In genomic region chr2:177925563-177926103, GRCm38 (mm10) we compare ENCODE assay signal across 14 mouse cellular contexts. TPM values are rescaled to one million over a fixed set of nuclear protein-coding genes. Genes with fewer than 3 reads are reported as not detected.
DNase-seq lines count a peak whose midpoint lies in the region; ATAC-seq and TF ChIP-seq lines count a peak whose summit lies in the region.
"Not testable (repeated sequence)": the region's sequence is repeated elsewhere in the genome, so short reads cannot be mapped to it uniquely, and the experiment has no call there.
"Had no signal": no experiment of that assay in that cellular context is flagged by ENCODE, and none has a peak within 500 bp of the region (broad histone marks: within the 10 kb centered on the region; RNA-seq: fewer than 3 reads in every experiment).

Gene Zfp972 (minus strand): TSS chr2:177925613.

- H3K27ac ChIP-seq in ES-E14 (ENCODE audit: insufficient read depth, low read depth, low read length, poor library complexity, severe bottlenecking); heart, embryonic 16.5 days (ENCODE audit: low read length); stomach, embryonic 15.5 days: not testable (repeated sequence)

- peak within 1 kb of the TSS; percentile 52; the same call in 1 of the 2 replicates for H3K9ac ChIP-seq in ES-E14 (ENCODE audit: insufficient read depth, low read depth, low read length, poor library complexity, severe bottlenecking)
- not testable (repeated sequence) for H3K9ac ChIP-seq in heart, embryonic 16.5 days (ENCODE audit: low read length); stomach, embryonic 15.5 days

- ATAC-seq in heart, embryonic 16.5 days (replicated peaks; ENCODE audit: extremely low read depth, insufficient read depth, low FRiP score); stomach, embryonic 15.5 days (ENCODE audit: insufficient read depth, low FRiP score, low read depth): not testable (repeated sequence)

- H3K4me1 ChIP-seq in ES-E14 (ENCODE audit: control insufficient read depth in 2 of 2, insufficient read depth in 2 of 2, low read length in 2 of 2, poor library complexity in 1 of 2); heart, embryonic 16.5 days (ENCODE audit: control insufficient read depth, insufficient read depth, low read length); megakaryocyte, embryonic 14.5 days; stomach, embryonic 15.5 days: not testable (repeated sequence)

- DNase-seq in 3134 (ENCODE audit: extremely low read depth, insufficient read length, low spot score) (peak; percentile 25), ES-E14 (ENCODE audit: low read depth, low spot score) (peak; percentile 17), ZHBTc4 (ENCODE audit: low read depth, low spot score) (peak; percentile 60)
- DNase-seq in CD4-positive, CD25-positive, alpha-beta regulatory T cell, adult 2 months (ENCODE audit: low read depth, low spot score): peak; percentile 13
- DNase-seq in brain, embryonic 14.5 days (ENCODE audit: low read depth): peak; percentile 1

- not testable (repeated sequence) for H3K36me3 ChIP-seq in ES-E14 (ENCODE audit: control insufficient read depth, insufficient read depth, low read length, poor library complexity, severe bottlenecking); heart, embryonic 16.5 days (ENCODE audit: control insufficient read depth, insufficient read depth); megakaryocyte, embryonic 14.5 days (replicated peaks; ENCODE audit: low read length); stomach, embryonic 15.5 days

- peak within 1 kb of the TSS; percentile 60 to 84 for H3K4me3 ChIP-seq in ES-E14 (ENCODE audit: insufficient read depth in 1 of 2, low read depth in 1 of 2, low read length in 2 of 2, poor library complexity in 1 of 2, severe bottlenecking in 1 of 2)
- peak within 1 kb of the TSS; percentile 14; the same call in 1 of the 2 replicates for H3K4me3 ChIP-seq in heart, embryonic 16.5 days (ENCODE audit: low read length)
- peak within 1 kb of the TSS; percentile 67 for H3K4me3 ChIP-seq in megakaryocyte, embryonic 14.5 days (replicated peaks)
- H3K4me3 ChIP-seq in stomach, embryonic 15.5 days (replicated peaks): peak within 1 kb of the TSS; percentile 9; the same call in 1 of the 2 replicates

- WGBS in heart, embryonic 16.5 days: 45% methylated on average over 3 of the region's 5 CpGs
- 62% methylated on average over 4 of the region's 5 CpGs for WGBS in stomach, embryonic 15.5 days

- in situ Hi-C loops in ES-E14 (cut with MboI; ENCODE audit: low sequenced_read_pairs in 2 of 2, unreplicated experiment in 2 of 2): not testable (repeated sequence)

- not testable (repeated sequence) for H3K9me3 ChIP-seq in ES-E14 (ENCODE audit: control insufficient read depth, insufficient read depth, low read depth, low read length); heart, embryonic 16.5 days (replicated peaks; ENCODE audit: control insufficient read depth, low read length); megakaryocyte, embryonic 14.5 days; stomach, embryonic 15.5 days

- not testable (repeated sequence) for TF ChIP-seq CTCF in brain, embryonic 14.5 days (IDR thresholded peaks at IDR 0.05; ENCODE audit: borderline replicate concordance, extremely low read depth, insufficient read depth, insufficient read length)

- TF ChIP-seq POLR2A in brain, embryonic 14.5 days (IDR thresholded peaks at IDR 0.05; ENCODE audit: borderline replicate concordance, extremely low read depth, insufficient read depth, insufficient read length, poor library complexity, severe bottlenecking): not testable (repeated sequence)

- not testable (repeated sequence) for H3K4me2 ChIP-seq in heart, embryonic 16.5 days (ENCODE audit: low read depth, low read length); stomach, embryonic 15.5 days

- H3K27me3 ChIP-seq in heart, embryonic 16.5 days (ENCODE audit: control insufficient read depth, insufficient read depth, low read length); megakaryocyte, embryonic 14.5 days (replicated peaks); stomach, embryonic 15.5 days (replicated peaks): not testable (repeated sequence)

RNA-seq across cellular contexts. Expression of gene Zfp972, which starts in this region (rescaled TPM):
- total RNA-seq in ES-E14 (2012; rRNA removed): 3.8 and 4.3 TPM in 2 replicates
- 0.30 and 0.32 TPM in 2 replicates for polyA plus RNA-seq in brain, embryonic 14.5 days (2012; rRNA removed)
- polyA plus RNA-seq in heart, embryonic 16.5 days (2015; fragmentation: Nextera tagmentation; extraction: Ambion mirVana): 0.29 TPM in 1 of 2 replicates, not detected in the other
- polyA plus RNA-seq in megakaryocyte, embryonic 14.5 days (2012; ENCODE audit: insufficient read depth, low replicate concordance): not detected in 2 replicates
- polyA plus RNA-seq in stomach, embryonic 15.5 days (2015; fragmentation: Nextera tagmentation; extraction: Ambion mirVana): 0.96 and 2.8 TPM in 2 replicates
- total RNA-seq: forebrain, postnatal 0 days; hindbrain, postnatal 0 days; monocyte, adult 5-6 weeks had no signal
- polyA plus RNA-seq: embryonic facial prominence, embryonic 10.5 days; heart, embryonic 14.5 days; neural tube, embryonic 11.5 days had no signal

Comparison
In these comparisons a context has a peak if more than half of its experiments do, and no peak if none do; other contexts are left out.
1. Peak in DNase-seq in brain, embryonic 14.5 days; RNA of the gene not detected or under 1 TPM.
2. DNase-seq: peak in every context shown above with its lines; median percentile 60 in ZHBTc4; 25 in 3134; 17 in ES-E14; 13 in CD4-positive, CD25-positive, alpha-beta regulatory T cell, adult 2 months; 1 in brain, embryonic 14.5 days.
3. H3K4me3 ChIP-seq: peak in every context shown above with its lines; median percentile 72 in ES-E14; 67 in megakaryocyte, embryonic 14.5 days; 14 in heart, embryonic 16.5 days; 9 in stomach, embryonic 15.5 days.